Mouse (Mus musculus): ENCODE measurements at regions not wholly inside any gene's neighbourhood (a gene's known extent, or its start where the extent isn't known, plus 50 kb on each side); places are given as distances from the start of the nearest gene placed in this dataset.

DNA sequence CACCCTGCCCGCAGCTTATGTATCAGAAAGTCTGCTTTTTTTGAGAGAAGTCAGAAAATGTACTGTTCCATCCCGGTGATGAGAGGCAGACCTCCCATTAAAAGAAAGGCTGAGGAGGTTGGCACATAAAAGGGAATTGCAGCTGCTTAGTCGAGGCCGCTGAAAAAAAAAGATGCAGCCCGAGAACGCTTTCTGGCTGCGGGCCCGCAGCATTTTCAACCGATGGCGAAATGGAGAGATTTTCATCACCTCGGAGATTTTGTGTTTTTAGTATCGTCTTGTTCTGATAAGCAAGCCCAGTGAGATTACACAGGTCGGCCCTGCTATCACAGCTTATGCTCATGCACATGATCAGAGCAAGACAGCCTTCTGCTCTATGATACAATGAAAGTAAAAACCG, 145.1 kb upstream of the Frg1 start:
- WGBS (ENCODE audit: insufficient replicate concordance): 72% methylated on average over 14 of the region's 14 CpGs
- DNase-seq: no peak
- no peak overlapping the region for H3K27ac ChIP-seq
- H3K4me2 ChIP-seq: no peak overlapping the region
- no peak overlapping the region for H3K4me3 ChIP-seq (replicated peaks)
- no peak overlapping the region for H3K9ac ChIP-seq
- no peaks in the 10 kb centered on the region for H3K27me3 ChIP-seq
- no peaks in the 10 kb centered on the region for H3K9me3 ChIP-seq (replicated peaks)
- H3K36me3 ChIP-seq: no peaks in the 10 kb centered on the region
- no peak for ATAC-seq (ENCODE audit: low read depth)
- no peaks in the 10 kb centered on the region for H3K4me1 ChIP-seq (replicated peaks)

DNA sequence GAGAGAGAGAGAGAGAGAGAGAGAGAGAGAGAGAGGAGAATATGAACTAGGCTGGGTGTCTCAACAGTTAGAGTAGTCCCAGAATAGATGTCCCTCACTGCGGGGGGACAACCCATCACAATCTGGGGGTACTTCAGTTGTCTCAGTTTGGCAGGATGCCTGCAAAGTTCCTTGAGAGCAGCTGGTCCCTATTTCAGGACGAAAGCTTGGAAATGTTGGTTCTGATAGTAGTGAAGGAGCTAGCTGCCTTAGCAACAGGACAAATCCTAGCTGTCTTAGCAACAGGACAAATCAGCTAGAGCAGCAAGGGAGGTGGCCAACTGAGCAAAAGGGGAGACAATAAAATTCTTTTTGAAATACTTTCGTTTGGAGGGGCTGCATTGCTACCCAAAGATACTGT, 139.9 kb upstream of the Frg1 start:
- H3K9ac ChIP-seq: no peak overlapping the region
- DNase-seq (no peak), ATAC-seq (ENCODE audit: low read depth) (no peak)
- no peak overlapping the region for H3K27ac ChIP-seq
- no peaks in the 10 kb centered on the region for H3K27me3 ChIP-seq
- H3K9me3 ChIP-seq (replicated peaks): no peaks in the 10 kb centered on the region
- no peaks in the 10 kb centered on the region for H3K36me3 ChIP-seq
- no peak overlapping the region for H3K4me2 ChIP-seq
- H3K4me1 ChIP-seq (replicated peaks): no peaks in the 10 kb centered on the region
- WGBS (ENCODE audit: insufficient replicate concordance): 46% methylated on average over 3 of the region's 3 CpGs
- no peak overlapping the region for H3K4me3 ChIP-seq (replicated peaks)

DNA sequence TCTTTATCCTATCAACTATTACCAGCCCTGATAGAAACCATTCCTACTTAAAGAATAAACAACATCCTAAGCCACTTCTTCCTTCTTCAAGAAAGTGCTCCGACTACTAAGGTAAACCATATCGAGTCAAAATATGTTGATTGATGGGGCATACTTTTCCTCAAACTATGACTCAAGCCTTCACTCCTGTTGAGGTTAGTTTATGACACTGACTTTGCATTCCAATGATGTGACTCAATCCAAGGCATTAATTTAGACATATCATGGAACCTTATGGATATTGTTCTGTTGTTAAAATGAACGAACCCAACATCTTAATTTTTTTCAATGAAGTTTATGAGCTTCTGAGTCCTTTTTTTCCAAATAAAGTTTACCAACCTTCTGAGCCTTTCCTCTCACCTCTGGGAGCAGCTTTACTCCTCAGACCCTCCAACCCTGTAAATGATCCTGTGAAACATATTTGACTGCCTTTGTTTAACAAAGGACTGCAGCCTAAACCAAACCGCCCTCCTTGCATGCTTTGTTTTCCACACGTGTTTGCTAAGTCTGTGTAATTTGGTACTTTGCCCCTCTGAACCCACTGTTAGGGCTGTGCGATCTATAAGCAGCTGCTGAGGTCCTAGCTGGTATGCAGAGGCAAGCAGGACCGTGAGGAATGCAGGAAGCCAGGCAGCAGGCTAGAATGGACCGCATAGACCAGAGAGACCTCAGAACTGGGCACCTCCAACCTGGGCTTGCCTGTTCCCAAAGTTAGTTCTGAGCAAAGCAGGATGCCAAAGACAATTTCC, 136.1 kb upstream of the Frg1 start:
- Histone ChIP-seq H3K27ac (no peak overlapping the region), H3K27me3 (no peaks in the 10 kb centered on the region), H3K9ac (no peak overlapping the region), H3K4me2 (no peak overlapping the region), H3K4me3 (replicated peaks) (no peak overlapping the region), H3K36me3 (no peaks in the 10 kb centered on the region), H3K9me3 (replicated peaks) (no peaks in the 10 kb centered on the region), H3K4me1 (replicated peaks) (no peaks in the 10 kb centered on the region)
- peak; percentile 51 for ATAC-seq (ENCODE audit: low read depth)
- WGBS (ENCODE audit: insufficient replicate concordance): 53% methylated on average over 8 of the region's 8 CpGs
- DNase-seq: no peak

DNA sequence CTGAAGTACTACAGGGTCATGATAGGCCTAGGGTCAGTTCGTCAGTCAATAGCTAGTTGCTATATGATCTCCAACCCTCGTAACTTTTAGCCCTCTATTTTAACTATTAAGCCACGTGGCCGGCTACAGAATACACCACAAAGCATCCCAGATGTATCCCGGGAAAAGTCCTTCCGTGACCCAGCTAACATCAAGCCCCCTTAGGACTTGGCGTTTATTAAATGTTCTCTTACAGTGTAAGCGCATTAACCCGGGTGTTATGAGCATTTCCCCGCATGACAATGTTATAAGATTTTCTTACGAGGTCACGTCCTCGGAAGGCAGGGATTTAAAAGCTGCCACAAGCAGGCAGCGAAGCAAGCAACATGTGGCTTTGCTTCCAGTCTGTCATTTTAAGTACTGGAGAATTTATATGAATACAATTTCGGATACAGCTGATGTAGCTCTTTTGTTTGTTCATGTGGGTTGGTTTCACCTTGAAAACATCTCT, 135.1 kb upstream of the Frg1 start:
- no peak for DNase-seq
- Histone ChIP-seq H3K9ac (no peak overlapping the region), H3K27ac (no peak overlapping the region), H3K9me3 (replicated peaks) (no peaks in the 10 kb centered on the region), H3K4me3 (replicated peaks) (no peak overlapping the region), H3K36me3 (no peaks in the 10 kb centered on the region), H3K27me3 (no peaks in the 10 kb centered on the region), H3K4me1 (replicated peaks) (no peaks in the 10 kb centered on the region), H3K4me2 (no peak overlapping the region)
- ATAC-seq (ENCODE audit: low read depth): no peak
- 71% methylated on average over 15 of the region's 15 CpGs for WGBS (ENCODE audit: insufficient replicate concordance)

GRCm38 (mm10) chr8:41550095-41550420, 133.2 kb upstream of the Frg1 start:
- H3K4me3 ChIP-seq (replicated peaks): no peak overlapping the region
- DNase-seq (no peak), ATAC-seq (ENCODE audit: low read depth) (no peak)
- WGBS (ENCODE audit: insufficient replicate concordance): 60% methylated on average over 2 of the region's 2 CpGs
- no peaks in the 10 kb centered on the region for H3K4me1 ChIP-seq (replicated peaks)
- no peaks in the 10 kb centered on the region for H3K9me3 ChIP-seq (replicated peaks)
- H3K9ac ChIP-seq: no peak overlapping the region
- H3K36me3 ChIP-seq: no peaks in the 10 kb centered on the region
- H3K27me3 ChIP-seq: no peaks in the 10 kb centered on the region
- H3K27ac ChIP-seq: no peak overlapping the region
- H3K4me2 ChIP-seq: no peak overlapping the region

DNA sequence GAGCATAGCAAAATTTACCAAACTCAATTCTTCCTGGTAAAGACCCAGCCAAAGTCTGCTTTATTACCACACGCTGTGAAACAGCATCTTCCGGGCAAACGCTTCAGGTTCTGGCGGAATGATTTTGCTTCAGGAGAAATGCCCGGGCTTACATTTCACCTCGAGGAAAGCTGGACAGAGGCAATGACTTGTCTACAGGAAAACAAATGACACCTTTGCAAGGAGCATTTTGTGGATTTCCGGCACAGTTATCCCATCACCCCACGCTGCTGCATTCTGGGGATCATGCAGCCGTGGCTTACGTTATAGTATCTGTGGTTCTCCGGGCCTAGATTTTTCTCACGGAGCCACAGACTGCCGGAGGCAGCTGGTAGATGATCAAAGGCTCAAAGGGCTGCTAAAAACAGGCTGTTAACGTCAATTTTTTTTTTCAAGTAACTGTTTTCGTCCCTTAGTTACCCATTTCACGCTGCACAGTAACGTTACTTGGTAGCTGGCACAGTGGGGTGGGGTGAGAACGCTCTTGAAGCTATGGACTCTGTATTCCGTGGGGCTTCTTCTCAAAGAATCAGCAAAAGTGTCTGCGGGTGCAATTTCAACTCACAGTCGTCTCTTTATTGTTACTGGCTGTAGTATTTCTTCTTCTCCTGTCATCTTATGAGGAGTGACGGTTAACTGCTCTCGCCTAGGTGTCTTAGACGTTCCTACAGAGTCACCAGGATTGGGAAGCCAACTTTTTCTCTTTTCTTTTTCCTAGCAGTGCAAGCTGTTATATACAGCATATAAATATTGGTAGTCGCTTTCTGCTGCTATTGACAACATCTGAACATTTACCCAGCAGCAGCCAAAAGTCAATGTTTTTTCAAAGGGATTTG, 132.6 kb upstream of the Frg1 start:
- H3K27ac ChIP-seq: no peak overlapping the region
- no peaks in the 10 kb centered on the region for H3K9me3 ChIP-seq (replicated peaks)
- H3K27me3 ChIP-seq: no peaks in the 10 kb centered on the region
- no peak overlapping the region for H3K4me2 ChIP-seq
- WGBS (ENCODE audit: insufficient replicate concordance): 70% methylated on average over 25 of the region's 25 CpGs
- DNase-seq (no peak), ATAC-seq (ENCODE audit: low read depth) (no peak)
- H3K4me1 ChIP-seq (replicated peaks): no peaks in the 10 kb centered on the region
- no peaks in the 10 kb centered on the region for H3K36me3 ChIP-seq
- H3K4me3 ChIP-seq (replicated peaks): no peak overlapping the region
- no peak overlapping the region for H3K9ac ChIP-seq

DNA sequence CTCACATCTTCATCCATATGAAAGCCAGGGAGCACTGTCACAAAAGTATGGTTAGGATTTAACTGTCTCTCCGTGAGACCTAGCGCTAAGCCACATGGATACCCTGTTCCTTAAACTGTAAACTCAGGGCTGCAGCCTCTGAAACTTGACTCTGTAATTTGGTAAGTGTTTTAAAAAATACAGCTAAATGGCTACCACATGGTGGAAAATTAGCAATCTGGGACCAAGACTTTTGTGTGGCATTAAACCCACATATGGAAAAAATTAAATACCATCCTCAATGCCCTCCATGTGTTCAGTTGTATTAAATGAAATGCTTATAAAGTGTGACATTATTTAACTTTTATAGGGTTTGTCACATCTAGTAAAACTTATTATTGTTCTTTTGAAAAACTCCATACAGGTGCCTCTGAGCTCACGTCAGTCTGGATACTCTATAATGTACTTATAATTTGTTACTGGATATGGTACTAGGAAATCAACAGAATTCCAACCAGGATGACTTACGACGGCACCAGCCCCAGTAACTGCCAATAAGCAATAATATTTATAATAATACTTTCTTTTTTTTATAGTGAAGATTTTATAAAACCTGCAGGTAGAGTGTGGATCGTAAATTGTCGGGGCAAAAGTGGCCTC, 131.0 kb upstream of the Frg1 start:
- Histone ChIP-seq H3K4me2 (no peak overlapping the region), H3K27ac (no peak overlapping the region), H3K4me3 (replicated peaks) (no peak overlapping the region), H3K9me3 (replicated peaks) (no peaks in the 10 kb centered on the region), H3K9ac (no peak overlapping the region), H3K36me3 (no peaks in the 10 kb centered on the region), H3K27me3 (no peaks in the 10 kb centered on the region), H3K4me1 (replicated peaks) (no peaks in the 10 kb centered on the region)
- DNase-seq (no peak), ATAC-seq (ENCODE audit: low read depth) (no peak)
- WGBS (ENCODE audit: insufficient replicate concordance): 75% methylated on average over 7 of the region's 7 CpGs

- 75% methylated on average over 5 of the region's 5 CpGs for WGBS (ENCODE audit: insufficient replicate concordance)
- ATAC-seq (ENCODE audit: low read depth) (no peak), DNase-seq (no peak)
Observed at GRCm38 (mm10) chr8:41532212-41532611, 115.3 kb upstream of the Frg1 start.

GRCm38 (mm10) chr8:41529581-41529980, 112.7 kb upstream of the Frg1 start:
- no peak for ATAC-seq (ENCODE audit: low read depth)
- 75% methylated on average over 8 of the region's 8 CpGs for WGBS (ENCODE audit: insufficient replicate concordance)
- H3K36me3 ChIP-seq: no peaks in the 10 kb centered on the region
- no peak for DNase-seq
- no peak overlapping the region for H3K4me3 ChIP-seq (replicated peaks)
- no peak overlapping the region for H3K27ac ChIP-seq
- no peak overlapping the region for H3K4me2 ChIP-seq
- 0 out of 2 replicates have a peak, but pooled peaks cover 5% of the 10 kb centered on the region for H3K9me3 ChIP-seq (replicated peaks)
- H3K27me3 ChIP-seq: no peaks in the 10 kb centered on the region
- H3K4me1 ChIP-seq (replicated peaks): no peaks in the 10 kb centered on the region
- H3K9ac ChIP-seq: no peak overlapping the region

More at GRCm38 (mm10) chr8:41532212-41532611, 115.3 kb upstream of the Frg1 start:
- Histone ChIP-seq H3K4me1 (replicated peaks) (no peaks in the 10 kb centered on the region), H3K27me3 (no peaks in the 10 kb centered on the region), H3K4me2 (no peak overlapping the region), H3K36me3 (no peaks in the 10 kb centered on the region), H3K27ac (no peak overlapping the region), H3K9me3 (replicated peaks) (no peaks in the 10 kb centered on the region), H3K4me3 (replicated peaks) (no peak overlapping the region), H3K9ac (no peak overlapping the region)

GRCm38 (mm10) chr8:41526283-41526682, 109.4 kb upstream of the Frg1 start:
- no peak overlapping the region for H3K9ac ChIP-seq
- no peak overlapping the region for H3K4me2 ChIP-seq
- H3K27me3 ChIP-seq: no peaks in the 10 kb centered on the region
- no peaks in the 10 kb centered on the region for H3K4me1 ChIP-seq (replicated peaks)
- ATAC-seq (ENCODE audit: low read depth): no peak
- no peak for DNase-seq
- no peak overlapping the region for H3K4me3 ChIP-seq (replicated peaks)
- H3K9me3 ChIP-seq (replicated peaks): 0 out of 2 replicates have a peak, but pooled peaks cover 5% of the 10 kb centered on the region
- H3K27ac ChIP-seq: no peak overlapping the region
- no peaks in the 10 kb centered on the region for H3K36me3 ChIP-seq
- 60% methylated on average over 7 of the region's 7 CpGs for WGBS (ENCODE audit: insufficient replicate concordance)

DNA sequence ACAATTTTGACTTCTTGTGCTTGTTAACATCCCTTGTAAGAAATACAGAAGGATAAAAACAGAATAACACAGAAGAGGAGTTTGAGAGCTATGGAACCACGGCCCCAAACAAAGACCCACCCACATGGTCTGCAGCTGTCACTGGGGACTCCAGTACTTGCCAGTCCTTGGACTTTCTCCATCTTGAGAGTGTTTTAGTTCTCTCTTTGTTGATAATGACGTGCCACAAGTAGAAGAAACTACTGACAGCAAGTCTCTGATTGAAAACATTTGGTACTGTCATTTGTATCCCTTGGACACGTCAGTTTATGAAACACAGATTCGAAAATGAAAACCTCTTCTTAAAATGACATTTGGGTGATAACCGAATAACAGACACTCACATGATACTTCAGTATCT, 68.3 kb upstream of the Frg1 start:
- Histone ChIP-seq H3K4me1 (replicated peaks) (no peaks in the 10 kb centered on the region), H3K36me3 (no peaks in the 10 kb centered on the region), H3K9ac (no peak overlapping the region), H3K27me3 (no peaks in the 10 kb centered on the region), H3K27ac (no peak overlapping the region), H3K4me2 (no peak overlapping the region), H3K9me3 (replicated peaks) (no peaks in the 10 kb centered on the region), H3K4me3 (replicated peaks) (no peak overlapping the region)
- ATAC-seq (ENCODE audit: low read depth) (no peak), DNase-seq (no peak)
- 59% methylated on average over 5 of the region's 5 CpGs for WGBS (ENCODE audit: insufficient replicate concordance)

Data from liver, embryonic 13.5 days (tissue).